Mouse (Mus musculus) left cerebral cortex, postnatal 14 days (tissue): ENCODE measurements around the gene 4930469K13Rik. TPM values are rescaled to one million over a fixed set of nuclear protein-coding genes. Genes with fewer than 3 reads are reported as not detected.
A peak's percentile ranks its signal among the peaks of the same experiment; 100 is the strongest.
"Not testable (repeated sequence)": the region's sequence is repeated elsewhere in the genome, so short reads cannot be mapped to it uniquely, and the experiment has no call there.

ENCODE experiments used
- DNase-seq, 2 experiments: peaks; one replicate each; pipeline ENCODE4 v3.0.0; 2021 to 2022; ENCODE audit warnings: low spot score in 2 of 2, mixed read lengths in 1 of 2
- intact Hi-C: fragments of 180-260 bp; cut with DNase I; formaldehyde crosslinking; loops from one replicate; pipeline ENCODE4 v1.15.1; 2025
- long read RNA-seq, 2 experiments: library from polyadenylated mRNA; stranded (forward); transcript quantifications; one replicate each; pipeline ENCODE4 v2.0.0; 2021
- total RNA-seq, 2 experiments: library from RNA; stranded (reverse); gene quantifications; 2 replicates each; pipeline ENCODE4 v1.2.3; 2021

The 4930469K13Rik gene
- not detected for total RNA-seq
- long read RNA-seq, experiment 1, partial matches to known transcripts = 0 of 3 reads
- long read RNA-seq, experiment 1, other reads (novel, unspliced or antisense) = 3 of 3 reads
- long read RNA-seq, experiment 2, partial matches to known transcripts = 0 of 5 reads
- long read RNA-seq, experiment 2, other reads (novel, unspliced or antisense) = 5 of 5 reads

DNA sequence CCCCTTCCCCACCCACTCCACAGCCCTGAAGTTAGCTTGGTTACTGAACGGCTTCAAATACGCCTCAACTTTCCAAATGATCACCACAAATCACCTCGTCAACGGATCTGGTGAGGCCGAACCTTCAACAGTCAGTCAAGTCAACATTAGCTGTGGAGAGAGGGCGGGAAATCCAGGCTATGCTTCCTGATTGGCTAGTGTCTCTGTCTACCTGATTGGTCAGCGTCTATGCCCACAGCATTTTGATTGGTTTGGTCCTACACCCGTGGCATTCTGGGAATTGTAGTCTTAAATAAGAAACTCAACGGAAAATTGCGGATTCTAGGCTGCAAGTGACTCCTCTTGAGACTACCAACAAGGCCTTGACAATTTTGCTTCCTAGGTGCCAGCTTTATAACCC is at the start of gene 4930469K13Rik:
Gene 4930469K13Rik (minus strand): TSS at position 133 of the 400 bp plus-strand sequence.
- peak in 1 of 2 experiments; percentile 11 for DNase-seq
- intact Hi-C loops = no loop called here

DNA sequence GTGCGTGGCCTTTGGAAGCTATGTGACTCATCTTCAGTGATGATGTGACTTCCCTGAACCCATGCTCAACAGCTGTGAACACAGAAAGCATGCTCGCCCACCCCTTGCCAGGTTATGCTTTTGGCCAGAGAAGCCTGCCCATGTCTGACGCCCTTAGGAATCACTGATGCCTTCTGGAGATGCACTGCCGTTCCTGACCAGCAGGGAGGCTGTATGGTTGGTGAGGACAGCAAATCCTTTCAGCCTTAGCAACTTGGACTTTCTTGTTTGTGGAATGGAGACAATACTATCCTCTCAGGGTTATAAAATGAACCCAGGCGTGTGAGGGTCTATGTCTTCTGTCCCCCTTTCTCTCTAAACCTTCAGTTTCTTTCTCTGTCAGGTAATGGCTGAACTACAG is 48.6 kb upstream of the 4930469K13Rik start:
- intact Hi-C loops = no loop called here
- no peak for DNase-seq

DNA sequence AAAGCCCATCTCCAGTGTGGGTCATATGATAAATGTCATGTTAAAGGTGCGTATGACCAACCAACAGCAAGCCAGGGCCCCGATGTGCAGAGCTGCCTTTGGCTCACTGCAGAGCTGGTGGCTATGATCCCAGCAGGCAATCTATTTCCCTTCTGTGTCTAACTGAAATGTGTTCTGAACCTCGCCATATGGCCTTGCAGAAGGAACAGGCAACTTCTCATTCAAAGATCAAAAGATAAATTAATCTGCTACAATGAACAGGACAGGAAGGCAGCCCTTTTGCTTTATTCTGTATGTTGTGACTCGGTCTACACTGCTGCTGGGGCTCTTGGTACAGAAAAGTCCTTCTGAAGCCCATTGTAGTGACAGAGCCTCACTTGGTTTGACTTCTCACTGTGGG is 46.1 kb upstream of the 4930469K13Rik start:
- DNase-seq = no peak
- intact Hi-C loops = no loop called here

DNA sequence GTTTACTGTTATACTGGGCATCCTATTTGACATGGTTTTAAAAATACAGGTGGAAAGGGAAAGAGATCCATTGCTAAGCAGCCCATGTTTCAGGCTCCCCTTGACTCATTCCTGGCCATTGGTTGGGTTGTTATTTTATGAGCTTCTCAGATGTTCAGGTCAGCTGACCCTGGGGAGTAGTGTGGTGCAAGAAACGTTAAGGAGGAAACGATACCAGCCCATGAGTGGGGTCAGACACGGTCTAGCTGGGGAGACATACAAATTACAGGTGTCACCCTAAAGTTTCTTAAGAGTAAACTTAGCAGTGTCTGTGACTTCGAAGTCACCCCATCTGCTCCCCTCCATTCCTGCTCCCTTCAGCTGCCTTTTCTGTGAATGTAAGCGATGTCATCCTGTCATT is 45.6 kb upstream of the 4930469K13Rik start:
- intact Hi-C loops = no loop called here
- DNase-seq = no peak

DNA sequence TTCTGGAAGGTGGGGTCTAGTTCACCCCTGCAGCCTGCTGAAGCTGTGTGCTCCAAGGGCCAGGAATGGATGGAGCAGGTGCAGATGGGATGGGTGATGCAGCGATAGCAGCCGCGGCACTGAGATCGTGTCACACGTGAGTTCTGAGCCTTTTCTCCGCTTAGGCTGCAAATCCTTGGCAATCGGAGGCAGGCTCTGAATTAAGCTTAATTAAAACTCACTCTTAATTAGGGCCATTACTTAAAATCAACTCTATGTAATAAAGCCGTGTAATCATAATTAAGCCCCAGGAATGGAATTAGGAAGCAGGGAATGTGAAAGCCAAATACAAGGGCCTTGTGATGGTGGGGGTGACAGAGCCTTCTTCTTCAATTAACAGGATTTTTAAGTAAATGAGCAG is 40.9 kb upstream of the 4930469K13Rik start:
- intact Hi-C loops = loop anchor here (10.0 kb wide), 1 partner anchor 676 kb away; no protein-coding TSS in a partner anchor
- DNase-seq = no peak

DNA sequence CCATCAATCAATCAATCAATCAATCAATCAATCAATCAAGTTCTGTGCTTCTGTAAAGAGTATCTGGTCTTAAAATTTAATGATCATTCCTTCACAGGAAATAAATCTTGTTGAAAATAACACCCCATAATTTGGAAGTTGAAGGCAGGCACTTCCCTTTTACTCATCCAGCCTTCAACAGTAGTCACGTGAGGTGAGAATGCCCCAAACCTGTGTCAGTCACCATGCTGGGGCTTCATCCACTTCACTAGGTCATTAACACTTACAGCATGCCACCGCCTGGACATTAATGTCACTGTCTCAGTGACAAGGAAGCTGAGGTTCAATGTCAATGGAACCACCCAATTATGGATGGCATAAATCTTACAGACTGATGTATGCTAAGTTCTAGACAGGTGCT is 30.1 kb upstream of the 4930469K13Rik start:
- intact Hi-C loops = no loop called here
- DNase-seq = no peak

DNA sequence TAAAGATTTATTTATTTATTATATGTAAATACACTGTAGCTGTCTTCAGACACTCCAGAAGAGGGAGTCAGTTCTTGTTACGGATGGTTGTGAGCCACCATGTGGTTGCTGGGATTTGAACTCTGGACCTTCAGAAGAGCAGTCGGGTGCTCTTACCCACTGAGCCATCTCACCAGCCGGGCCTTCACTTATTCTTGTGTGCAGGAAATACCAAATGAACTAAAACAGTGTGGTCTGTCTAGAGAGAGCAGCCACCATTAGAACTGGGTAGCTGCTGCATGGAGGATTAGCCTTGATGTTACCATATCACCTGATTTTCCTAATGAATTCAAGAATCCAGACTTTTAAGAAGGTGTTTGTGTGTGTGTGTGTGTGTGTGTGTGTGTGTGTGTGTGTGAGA is 27.4 kb upstream of the 4930469K13Rik start:
- intact Hi-C loops, DNase-seq: not testable (repeated sequence)

DNA sequence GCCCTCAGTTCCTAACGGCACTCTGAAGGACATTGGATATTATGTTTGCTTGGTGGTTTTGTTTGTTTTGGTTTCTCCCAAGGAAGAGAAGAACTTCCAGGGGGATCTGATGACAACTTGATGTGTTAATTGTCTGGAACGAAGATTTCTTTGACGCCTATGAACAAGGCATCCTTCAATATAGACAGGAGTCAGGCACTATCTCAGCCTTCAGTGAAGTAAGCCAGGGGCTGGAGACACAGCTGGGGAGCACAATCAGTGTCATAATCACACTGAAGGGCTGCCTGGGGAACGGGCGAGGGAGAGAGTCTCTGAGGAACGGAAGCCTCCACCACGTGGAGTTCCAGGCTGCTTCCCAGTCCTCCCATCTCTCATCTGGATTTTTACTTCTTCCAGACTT is 26.5 kb upstream of the 4930469K13Rik start:
- intact Hi-C loops = no loop called here
- DNase-seq = no peak

DNA sequence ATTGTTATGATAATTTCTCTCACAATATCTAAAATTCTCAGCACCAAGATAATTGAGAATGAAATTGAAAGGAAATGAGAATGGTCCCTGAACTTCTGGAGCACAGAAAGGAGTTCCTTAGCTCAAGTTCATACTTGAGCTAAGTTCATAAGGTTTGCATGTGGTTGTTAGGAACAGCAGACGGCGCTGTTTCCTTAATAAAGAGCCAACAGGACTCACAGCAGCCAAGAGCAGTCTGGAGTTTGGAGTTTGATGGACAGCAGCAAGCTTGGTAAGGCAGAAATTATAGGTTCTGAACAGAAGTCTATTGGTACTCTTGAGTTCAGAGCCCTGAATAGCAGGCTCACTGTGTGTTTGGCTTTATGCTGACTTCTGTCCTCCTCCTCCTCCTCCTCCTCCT is 24.8 kb upstream of the 4930469K13Rik start:
- intact Hi-C loops = loop anchor here (1.0 kb wide), 1 partner anchor 90 kb away; no protein-coding TSS in a partner anchor
- DNase-seq = peak; percentile 45 to 62

DNA sequence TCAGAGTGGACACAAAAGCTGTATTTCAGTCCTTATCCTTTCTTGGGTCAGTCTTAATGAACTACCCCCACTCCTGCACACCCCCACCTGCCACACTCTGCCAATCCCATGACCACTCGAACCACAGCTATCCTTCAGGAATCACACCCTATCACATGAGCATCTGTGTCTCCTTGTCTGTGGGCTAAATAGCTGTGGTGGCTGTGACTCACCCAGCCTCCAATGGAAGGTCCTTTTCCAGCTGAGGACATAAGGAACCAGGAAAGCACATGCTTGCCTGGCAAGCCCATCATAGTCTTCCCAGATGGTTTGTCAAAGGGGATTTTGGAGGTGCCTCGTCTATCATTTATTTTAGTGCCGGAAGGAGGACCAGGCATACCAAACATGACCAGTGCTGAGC is 20.0 kb upstream of the 4930469K13Rik start:
- no peak for DNase-seq
- intact Hi-C loops = no loop called here

DNA sequence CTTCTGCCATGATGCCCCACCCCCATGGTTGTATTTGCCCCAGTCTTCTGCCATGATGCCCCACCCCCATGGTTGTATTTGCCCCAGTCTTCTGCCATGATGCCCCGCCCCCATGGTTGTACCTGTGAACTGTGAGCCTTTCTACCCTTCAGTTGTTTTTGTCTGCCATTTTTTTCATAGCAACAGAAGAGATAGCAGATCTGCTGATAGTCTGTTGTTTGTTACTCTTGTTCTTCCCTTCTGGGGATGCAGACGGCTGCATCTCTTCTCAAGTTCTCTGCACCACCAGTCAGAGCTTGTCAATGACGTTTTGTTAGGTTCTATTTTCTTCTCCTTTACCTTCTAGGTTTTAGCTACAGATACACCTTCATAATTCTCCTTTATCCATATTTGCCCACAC is 19.2 kb upstream of the 4930469K13Rik start:
- intact Hi-C loops = no loop called here
- no peak for DNase-seq

DNA sequence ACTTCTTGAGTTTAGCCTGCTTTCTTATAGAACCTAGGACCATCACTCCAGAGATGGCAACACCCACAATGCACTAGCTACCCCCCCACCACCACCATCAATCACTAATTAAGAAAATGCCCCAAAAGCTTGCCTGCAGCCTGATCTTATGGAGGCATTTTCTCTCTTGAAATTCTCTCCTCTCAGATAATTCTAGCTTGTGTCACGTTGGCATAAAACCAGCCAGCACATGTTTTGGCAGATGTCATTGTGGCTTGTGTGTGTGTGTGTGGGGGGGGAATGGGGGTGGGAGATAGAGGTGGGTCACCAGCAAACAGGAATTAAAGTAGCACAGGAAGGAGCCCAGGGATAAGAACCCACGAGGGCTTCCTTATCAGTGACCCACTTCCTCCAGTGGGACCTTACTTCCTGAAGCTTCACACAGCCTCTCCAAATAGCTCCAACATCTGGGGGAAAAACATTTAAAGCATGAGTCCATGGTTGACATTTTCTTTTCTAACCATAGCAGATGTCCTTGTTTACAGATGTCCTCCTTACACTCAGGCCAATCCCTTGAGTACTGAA is 18.3 kb upstream of the 4930469K13Rik start:
- DNase-seq = no peak
- intact Hi-C loops = no loop called here

DNA sequence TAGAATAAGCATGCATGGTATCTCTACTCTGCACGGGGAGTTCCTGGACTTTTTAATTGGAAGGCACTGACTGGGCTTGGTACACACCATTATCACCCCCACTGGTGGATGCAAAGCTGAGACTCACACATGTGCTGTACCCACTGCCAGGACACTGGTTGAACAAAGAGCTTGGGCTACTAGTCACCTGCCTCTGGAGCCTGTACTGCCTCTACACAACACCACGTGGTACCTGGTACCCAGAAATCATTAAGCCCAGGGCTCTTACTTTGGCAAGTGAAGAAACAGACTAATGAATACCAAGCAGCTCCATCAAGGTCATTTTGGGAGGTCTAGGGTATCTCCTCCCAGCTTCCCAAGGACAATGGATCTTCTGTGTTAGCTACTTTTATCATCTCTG is 15.4 kb upstream of the 4930469K13Rik start:
- no peak for DNase-seq
- intact Hi-C loops = no loop called here

DNA sequence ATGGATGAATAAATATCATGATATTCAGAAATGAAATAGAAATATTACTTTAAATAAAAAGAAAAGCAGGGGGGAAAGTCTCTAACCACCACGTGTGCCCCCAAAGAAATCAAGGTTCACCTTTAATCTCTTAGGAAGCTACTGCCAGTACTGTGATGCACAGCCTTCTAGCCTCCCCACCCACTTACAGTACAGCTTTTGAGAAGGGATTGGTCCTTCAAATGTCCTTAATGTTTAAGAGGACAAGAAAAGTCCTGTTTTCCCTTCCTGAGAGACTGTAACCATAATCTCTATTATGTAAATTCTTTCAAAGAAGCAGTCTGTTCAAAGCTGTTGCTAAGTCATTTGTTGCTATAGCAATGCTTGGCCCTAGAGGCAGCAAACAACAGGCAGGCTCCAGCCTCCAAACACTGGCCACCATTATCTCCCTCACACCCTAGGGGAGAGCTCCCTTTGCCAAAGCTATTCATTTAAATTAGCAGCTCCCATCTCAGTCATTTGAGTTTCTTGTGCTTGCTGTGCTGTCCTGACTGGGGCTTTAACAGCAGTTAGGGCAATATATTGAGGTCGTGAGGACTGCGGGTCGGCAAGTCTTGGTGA is 14.5 kb upstream of the 4930469K13Rik start:
- DNase-seq = peak; percentile 36 to 69
- intact Hi-C loops = no loop called here

DNA sequence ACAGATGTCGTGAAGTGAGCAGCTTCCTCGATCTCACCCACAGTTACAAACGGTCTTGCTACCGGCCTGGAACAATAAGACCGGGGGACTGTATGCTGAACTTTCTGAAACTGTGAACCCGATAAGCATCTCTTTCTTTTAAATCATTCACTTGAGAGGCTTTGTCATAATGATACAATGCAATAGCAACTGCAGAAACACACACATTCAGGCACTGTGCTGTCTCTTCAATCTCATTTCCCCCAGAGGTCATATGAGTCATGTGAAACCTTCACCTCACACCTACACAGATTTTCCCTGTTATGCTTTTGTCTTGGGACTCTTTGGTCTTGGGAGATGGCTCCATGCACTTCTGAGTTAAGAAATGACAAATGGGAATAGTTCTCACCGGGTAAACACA is 13.6 kb upstream of the 4930469K13Rik start:
- DNase-seq = no peak
- intact Hi-C loops = no loop called here

DNA sequence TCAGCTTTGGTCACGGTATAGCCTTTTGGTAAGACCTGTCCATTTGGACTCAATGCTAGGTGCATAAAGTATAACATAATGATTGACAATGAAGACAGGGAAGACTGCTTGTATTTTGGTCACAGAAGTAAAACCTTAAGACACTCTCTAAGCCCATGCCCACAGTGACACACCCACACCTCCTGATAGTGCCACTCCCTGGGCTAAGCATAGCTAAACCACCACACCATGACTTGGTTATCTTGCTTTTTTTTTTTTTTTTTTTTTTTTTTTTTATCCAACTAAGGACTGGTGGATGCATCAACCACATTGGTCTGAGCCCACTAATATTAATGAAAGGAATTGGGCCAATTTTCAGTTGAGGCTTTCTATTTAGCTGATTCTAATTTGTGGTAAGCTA is 10.9 kb upstream of the 4930469K13Rik start:
- no peak for DNase-seq
- intact Hi-C loops = no loop called here

DNA sequence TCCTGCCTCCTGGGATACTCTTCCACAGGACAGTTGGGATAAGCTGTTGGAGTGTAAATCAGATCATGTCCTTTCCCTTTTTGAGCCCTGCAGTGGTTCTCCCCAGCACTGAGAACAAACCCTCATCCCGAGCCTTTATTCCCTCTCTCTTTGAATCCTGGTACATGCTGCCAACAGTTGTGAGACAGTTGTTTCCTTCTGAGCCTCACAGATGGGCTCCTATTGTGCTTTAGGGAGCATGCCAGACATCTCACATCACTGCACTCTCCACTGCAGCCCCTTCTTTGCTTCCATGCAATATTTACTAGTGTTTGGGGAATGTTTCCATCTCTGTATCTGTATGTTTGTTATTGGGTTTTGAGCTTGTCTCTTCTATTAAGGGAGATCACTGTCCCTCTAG is 6.6 kb upstream of the 4930469K13Rik start:
- intact Hi-C loops = no loop called here
- no peak for DNase-seq

DNA sequence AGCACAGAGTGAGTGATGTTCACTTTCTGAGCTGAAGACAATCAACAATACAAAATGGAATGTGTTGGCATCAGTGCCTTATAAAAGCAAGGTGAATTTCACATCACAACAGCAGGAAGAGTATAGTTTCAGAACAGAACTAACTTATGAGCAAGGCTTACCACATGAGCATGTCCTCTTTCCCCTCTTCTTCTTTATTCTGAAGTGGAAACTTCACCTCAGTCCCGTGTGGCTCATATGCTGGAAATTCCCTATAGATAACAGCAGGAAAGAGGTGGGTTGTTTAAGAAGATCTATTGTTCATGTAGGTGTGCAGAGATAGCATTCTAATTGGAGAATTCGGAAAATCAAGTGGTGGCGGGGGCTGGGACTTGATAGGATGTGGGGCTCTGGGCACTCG is 3.5 kb upstream of the 4930469K13Rik start:
- no peak for DNase-seq
- intact Hi-C loops = no loop called here

DNA sequence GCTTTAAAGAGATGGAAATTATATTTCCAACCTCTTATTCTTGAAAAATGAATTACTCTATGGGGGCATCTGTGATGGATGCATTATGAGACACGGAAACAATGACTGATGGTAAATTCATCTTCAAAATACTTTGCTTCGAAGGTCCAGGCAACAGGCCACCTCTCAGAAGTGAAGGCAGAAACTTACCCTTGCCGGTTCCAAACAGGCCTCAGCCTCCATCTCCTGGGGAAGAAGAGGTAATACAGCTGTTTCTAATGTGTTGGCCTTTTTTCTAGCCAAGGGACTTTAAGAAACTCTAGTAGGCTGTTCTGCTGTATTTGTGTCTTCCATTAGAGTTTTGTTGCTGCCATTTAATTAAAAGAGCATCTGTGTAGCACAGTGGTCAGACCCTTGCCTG is 11.3 kb downstream of the 4930469K13Rik start:
- DNase-seq = no peak
- intact Hi-C loops = no loop called here

DNA sequence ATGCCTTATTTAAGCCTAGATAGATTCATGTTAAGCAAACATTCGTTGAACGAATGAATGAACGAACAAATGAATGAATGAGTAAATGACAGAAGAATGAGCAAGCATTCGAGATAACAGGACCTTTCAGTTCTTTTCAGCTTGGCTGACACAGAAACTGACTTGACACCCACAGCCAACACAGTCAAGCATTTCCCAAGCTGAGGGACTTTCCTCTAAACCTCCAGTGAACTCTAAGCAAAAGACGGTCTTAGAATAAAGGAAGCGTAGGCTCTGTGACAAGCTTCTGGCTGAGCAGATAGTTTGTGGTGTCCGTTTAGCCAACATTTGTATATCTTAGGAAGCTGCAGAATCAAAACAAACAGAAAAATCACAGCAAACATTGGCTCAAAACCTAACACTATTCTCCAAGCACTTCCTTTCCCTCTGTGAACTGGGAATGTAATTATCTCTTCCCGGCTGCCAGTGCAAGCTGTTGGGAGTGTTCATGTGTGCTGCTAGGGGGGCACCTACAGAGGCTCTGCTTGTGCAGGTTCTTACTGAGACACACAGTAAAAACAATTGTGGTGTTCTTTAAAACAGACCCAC is 12.1 kb downstream of the 4930469K13Rik start:
- intact Hi-C loops = no loop called here
- DNase-seq = no peak

DNA sequence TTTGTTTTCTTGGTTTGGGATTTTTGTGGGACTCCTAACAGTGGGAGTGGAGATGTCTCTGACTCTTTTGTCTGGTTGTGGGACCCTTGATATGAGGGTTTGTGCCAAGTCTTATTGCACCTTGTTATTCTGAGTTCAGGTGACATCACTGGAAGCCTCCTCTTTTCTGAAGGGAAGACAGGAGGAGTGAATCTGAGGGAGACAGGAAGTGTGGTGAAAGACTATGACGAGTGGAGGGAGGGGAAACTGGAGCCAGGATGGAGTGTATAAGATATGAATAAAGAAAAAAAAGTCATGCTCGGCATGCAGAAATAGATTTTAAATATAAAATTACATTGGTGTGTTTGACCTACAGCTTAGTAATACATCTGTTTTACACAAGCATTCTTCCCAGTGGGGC is 13.7 kb downstream of the 4930469K13Rik start:
- DNase-seq = no peak
- intact Hi-C loops = no loop called here
